Mouse (Mus musculus): ENCODE results near the gene Gmpr.

Gmpr gene

DNA sequence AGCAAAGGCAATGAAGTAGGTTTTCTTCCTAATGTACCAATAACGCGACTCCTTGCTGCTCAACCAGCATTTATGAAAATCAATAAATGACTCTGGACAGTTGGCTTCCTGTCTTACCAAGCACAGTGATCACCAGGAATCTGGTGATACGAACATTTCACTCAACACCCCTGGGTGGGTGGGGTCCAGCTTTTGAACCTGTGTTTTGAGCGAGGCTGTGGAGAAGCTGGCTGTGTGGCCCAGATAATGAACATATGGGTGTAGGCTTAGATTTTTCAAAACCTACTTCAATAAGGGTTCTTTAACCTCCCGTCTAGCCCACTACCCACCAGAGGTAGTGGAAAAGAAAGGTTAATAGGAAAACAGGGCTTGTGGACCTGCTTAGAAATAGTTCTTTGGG is 4.5 kb upstream of the Gmpr start:
- in situ Hi-C loops (cut with MseI, MboI): no loop called here

DNA sequence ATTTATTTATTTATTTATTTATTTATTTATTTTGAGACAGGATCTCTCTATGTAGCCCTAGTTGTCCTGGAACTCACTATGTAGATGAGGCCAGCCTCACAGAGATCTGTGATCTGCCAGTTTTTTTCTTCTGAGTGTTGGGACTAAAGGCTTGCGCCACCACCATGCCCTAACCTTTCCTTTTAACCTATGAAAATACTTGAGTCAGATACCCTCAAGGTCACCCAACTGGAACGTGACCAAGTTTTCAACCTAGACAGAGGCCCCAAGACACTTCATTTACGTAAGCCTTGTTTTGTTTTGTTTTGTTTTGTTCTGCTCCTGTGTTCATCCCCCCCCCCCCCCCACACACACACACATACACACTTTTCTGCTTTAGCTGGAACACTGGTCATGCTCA is 1.7 kb upstream of the Gmpr start:
- in situ Hi-C loops (cut with MseI, MboI): no loop called here

DNA sequence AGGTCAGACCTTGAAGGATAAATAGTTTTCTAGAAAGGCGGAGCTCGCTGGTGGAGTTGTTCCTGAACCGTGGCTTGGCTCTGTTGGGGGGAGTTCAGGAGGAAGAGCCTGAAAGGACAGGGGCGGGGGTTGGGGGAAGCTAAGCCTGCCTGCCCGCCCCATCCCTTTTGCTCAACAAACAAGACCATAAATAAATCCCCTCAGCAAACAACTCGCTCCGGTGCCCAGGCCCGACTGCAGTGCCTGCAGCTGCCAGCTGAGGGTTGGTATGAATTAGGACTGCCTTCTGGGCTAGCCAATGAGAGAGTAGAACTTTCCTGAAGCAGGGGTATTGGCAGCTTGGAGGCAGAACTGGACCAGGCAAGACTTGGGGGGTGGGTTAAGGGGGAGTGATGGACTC is 1.3 kb downstream of the Gmpr start:
- in situ Hi-C loops (cut with MseI, MboI): no loop called here

DNA sequence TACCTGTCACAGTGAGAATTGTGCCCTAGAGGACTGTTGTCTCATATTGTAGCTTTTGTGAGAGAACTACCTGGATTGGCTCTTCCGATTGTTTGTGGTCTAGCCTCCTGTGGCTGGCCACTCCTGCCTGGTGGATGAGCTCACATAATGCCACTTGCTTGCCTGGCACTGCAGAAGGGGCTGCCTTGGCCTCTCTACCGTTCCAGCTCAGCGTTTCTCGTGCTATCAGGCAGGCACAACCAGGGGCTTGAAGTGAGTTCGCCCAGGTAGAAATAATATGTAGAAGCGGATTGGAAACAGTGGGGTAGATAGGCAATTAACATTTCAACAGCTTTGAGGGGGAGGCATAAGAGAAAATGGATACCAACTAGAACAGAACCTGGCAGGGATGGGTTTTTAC is 2.1 kb downstream of the Gmpr start:
- in situ Hi-C loops (cut with MseI, MboI): no loop called here

DNA sequence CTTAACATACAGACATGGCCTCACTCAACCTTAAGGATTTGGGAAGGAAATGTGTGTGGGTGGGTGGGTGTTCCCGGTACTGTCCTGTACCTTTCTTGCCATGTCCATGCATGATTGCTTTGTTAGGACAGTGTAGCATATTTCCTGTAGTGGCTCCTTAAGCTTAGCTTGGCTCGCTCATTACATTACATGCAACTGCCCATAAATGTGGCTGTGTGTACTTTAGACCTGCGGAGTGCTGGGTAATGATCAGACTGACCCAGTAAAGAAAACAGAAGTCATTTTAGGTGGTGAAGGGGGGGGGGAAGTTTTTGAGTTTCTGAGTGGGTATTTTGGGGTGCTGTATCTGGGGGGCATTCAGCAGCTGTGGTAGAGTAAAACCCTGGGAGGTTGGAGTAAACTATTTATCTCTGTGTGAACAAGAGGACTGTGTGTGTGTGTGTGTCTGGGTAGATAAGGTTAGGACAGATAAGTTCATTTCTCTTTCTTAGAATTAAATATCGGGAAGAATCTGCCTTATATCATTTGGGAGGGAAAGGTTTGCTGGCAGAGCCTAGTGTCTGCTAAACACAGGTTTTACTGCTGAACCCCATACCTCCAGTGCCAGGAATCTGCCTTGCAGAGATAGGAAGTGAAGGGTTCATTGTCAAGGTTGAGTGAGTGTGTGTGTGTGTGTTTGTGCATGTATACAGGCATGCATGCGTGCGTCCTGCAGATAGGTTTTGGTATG is 4.6 kb downstream of the Gmpr start:
- in situ Hi-C loops (cut with MseI, MboI): no loop called here

GRCm38 (mm10) chr13:45512531-45512930 is 5.3 kb downstream of the Gmpr start:
- in situ Hi-C loops (cut with MseI, MboI): no loop called here

DNA sequence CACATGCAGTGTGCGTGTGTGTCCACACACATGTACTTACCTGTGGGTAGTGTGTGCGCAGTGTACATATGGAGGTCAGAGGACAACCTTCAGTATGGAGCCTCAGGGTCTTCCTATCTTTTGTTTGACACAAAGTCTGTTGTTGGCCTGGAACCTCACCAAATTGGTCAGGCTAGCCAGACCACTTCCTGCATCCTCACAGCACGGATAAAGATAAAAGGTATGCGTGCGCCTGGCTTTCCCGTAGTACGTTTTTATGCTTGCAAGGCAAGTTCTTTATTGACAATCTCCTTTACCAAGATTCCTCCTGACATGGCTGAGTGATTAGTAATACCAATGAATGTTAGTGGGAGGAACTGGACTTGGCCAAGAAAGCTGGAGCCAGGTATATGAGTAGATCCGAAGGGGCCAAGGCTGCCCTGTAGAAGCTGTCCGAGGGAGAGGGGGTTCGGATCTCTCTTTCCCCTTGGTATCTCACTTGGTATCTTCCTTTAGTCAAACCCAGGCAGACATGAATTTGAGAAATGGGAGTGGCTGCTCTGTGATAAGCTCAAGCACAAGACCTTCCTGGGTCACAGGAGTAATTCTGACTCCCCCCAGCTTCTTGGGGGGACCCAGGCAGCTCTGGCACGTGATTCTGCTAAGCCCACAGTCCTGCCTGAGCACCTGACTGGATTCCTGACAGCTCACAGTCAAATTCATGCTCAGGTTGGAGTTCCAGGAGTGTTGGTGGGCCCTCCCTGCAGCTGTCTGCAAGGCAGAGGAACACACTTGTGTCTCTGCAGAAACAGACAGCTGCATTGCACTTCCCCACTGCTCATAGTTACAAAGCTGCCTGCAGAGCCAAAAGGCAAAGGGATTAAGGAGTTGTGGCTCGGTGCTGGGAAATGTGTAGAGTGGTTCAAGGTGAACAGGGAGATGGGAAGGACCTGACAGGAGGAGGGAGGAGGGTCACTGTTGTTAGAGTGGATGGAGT is 6.1 kb downstream of the Gmpr start:
- in situ Hi-C loops (cut with MseI, MboI): no loop called here

DNA sequence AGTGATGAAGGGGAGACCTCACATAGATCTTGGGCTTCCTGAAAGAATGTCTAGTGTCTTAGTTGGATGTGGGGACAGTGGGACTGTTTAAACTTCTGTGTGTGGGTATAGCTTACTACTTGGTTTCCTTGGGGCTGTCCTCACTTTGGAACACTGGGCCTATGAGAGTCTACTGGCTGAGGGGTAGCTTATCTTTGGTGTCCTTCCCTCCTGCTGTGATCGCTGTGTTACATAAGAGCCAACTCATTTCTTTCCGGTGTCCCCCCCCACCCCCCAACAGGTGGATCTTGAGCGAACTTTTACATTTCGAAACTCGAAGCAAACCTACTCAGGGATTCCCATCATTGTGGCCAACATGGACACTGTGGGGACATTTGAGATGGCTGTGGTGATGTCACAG is 6.9 kb downstream of the Gmpr start:
- in situ Hi-C loops (cut with MseI, MboI): no loop called here

DNA sequence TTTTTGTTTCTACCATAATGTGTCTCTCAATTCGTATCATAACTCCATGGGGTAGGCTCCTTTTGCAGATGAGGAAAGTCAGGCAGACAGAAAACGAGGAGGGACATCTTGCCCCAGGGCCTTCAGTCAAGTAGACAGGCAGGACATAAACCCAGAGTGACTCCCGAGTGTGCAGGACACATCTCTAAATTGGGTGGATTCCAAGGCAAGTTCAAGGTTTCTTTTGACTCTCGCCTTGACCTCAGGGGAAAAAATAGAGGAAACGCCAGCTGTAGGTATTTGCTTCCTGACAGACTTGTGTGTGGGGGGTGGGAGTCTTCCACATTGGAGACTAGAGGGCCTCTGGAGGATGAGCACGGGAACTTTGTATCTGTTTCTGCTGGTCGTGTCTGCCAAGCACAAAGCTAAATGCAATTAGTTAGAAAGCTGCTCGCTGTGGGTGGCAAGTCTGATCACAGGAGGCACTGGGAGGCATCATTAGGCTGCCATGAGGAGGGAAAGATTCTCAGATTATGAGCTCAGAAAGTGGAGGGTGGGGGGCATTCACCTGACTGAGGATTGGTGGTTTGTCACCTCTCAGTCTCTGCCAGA is 7.7 kb downstream of the Gmpr start:
- in situ Hi-C loops (cut with MseI, MboI): no loop called here

DNA sequence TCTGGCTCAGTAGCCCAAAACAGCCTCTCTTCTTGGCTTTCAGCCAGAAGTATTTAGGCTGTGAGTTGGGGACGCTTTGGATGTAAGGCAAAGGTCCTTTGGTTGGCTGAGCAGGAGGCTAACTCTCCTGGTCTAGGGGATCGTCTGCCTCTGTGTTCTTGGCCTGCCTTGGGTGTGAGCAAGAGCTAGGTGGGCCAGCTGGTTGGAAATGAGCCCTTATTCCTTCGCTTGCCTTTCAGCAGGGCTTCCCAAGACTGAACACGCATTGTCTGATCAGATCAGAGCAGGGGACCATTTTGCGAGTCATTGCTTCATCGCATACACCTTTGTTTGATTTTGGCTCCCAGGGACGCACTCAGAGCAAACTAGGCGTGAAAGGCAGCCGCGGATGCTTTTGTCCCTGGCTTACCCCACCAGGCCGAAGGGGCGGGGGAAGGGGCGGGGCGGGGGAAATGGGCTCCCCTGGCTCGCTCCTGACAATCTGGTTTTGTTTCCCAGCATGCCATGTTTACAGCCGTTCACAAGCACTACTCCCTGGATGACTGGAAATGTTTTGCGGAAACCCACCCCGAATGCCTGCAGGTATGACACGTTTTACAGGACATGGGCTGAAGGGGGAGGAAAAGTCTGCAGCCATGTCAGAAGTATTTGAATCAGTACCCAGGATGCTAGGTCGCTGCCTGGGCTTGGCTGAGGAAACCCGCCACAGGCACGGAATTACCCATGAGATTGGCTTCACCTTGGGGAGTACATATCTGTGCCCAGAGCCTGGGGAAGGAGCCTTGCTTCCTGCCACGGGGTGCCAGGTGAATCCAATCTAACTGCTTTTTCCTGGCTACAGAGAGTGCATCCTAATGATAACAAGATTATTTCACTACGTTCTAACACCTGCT is 9.5 kb downstream of the Gmpr start:
- in situ Hi-C loops (cut with MseI, MboI): no loop called here

GRCm38 (mm10) chr13:45524305-45524704 is 17.1 kb downstream of the Gmpr start:
- in situ Hi-C loops (cut with MseI, MboI): no loop called here

DNA sequence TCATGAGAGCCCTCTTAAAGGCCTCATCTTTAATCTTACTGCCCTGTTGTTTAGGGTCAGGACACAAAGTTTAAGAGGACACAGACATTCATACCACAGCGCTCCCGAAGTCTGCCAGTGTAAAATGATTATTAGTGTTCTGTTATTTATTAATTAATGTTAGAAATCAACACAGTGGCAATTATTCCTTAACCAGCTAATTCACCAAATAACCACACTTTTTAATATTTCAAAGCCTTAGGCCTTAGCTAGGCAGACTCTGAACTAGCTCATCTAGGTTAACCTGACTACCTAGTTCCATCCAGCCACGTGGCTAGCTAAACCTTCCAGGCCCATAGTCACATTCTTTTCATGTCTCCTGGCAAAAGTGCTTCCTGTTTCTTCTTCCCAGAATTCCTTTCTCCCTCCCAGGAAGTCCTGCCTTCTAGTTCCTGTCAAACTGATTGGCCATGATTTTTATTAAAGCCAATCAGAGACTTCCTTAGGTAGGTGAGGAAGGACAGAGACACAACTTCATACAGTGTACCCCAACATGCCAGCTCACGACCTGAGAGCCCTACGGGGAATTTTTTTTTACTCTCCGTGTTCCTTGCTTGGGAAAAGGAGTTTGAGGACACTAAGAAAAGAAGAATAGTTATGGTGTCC is 17.7 kb downstream of the Gmpr start:
- in situ Hi-C loops (cut with MseI, MboI): no loop called here

DNA sequence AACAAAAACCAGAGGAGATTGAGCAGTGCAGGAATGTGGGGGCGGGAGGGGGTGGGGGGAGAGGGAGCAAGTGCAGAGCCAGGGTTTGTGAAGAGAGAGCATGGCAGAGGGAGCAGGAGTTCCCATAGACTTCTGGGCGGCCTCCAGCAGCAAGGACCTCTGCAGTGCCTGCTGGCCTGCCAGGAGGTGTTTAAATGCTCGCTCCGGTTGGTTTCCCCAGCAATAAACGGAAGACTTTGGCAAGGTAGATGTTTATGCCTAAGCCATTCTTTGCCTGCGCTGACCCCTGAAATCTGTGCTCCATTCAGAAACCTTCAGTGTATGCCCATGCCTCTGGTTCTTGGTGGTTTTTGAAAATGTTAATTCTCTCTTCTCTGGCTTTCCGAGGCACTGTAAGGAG is 19.0 kb downstream of the Gmpr start:
- in situ Hi-C loops (cut with MseI, MboI): no loop called here

DNA sequence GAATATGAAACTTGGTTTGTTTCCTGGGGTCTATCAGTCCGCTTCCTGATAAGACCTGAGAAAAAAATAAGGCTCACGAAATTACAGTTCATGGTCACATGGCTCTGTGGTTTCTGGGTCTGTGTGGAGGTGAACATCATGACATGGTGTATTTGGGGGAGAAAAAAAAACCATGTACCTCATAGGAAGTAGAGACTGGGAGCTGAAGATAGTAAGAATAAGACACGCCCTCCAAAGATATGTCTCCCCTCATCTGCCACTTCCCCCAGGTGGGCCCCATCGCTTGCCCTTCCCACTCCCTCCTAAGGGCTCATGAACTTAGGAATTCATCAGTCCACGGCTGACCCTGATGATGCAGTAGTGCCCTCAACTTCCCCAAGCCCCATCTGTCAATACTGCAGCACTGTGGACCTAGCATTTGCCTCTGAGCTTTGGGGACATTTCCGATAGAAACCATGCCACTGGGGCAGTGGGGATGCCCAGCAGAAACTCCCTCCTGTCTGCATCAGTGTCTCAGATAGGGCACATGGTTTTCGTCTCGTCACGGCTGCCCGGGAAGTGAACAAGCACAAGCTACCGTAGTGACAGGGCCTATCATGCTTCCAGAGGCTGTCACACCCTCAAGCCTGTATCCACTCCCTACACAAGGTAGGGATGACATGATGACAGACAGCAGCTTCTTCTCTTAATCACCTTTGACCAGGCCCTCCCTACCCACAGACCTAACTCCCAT is 20.2 kb downstream of the Gmpr start:
- in situ Hi-C loops (cut with MseI, MboI): no loop called here

DNA sequence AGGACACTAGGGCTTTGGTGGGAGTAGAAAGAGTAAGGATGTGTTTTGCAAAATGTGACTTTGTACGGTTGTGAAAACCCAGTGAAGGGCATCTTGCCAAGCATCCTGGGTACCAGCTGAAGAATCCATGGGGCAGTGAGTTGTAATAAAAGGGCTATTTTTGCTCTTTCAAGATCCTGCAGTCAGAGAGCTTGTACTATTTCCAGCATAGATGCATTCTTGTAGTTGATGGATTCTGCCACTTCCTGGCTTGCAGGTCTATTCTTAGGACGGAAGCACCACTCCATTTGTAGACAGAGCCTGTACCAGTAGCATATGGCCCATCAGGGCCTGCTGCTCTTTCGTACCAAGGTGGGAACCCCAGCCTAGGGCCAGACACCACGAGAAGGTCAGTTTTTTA is 21.5 kb downstream of the Gmpr start:
- in situ Hi-C loops (cut with MseI, MboI): no loop called here

GRCm38 (mm10) chr13:45530754-45531153 is 23.5 kb downstream of the Gmpr start:
- in situ Hi-C loops (cut with MseI, MboI): no loop called here

- in situ Hi-C loops (cut with MseI, MboI): loop anchor here in 1 of 2 experiments (5.0 kb wide), 1 partner anchor 36 kb away; no protein-coding TSS in a partner anchor
These were observed 28.6 kb downstream of the Gmpr start for GRCm38 (mm10) chr13:45535731-45536453.

DNA sequence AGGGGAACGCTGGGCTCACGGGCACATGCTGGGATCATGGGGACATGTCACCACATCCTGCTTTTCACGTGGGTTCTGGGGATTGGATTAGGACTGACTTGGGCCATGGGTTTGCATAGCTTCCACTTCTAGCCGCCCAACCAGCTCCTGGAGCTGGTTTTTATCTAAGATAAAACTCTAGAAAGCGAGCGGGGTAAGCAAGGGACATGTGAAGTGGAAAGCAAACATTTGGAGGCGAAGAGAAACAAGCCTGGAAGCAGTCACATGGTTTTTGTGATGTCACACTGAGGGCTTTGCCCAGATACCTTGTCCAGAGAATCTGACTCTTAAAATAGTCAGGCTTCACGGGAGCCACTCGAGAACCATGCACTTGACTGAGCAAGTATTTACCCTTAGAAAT is 29.9 kb downstream of the Gmpr start:
- in situ Hi-C loops (cut with MseI, MboI): loop anchor here in 1 of 2 experiments (5.0 kb wide), 1 partner anchor 35 kb away; no protein-coding TSS in a partner anchor

- in situ Hi-C loops (cut with MseI, MboI): loop anchor here in 1 of 2 experiments (5.0 kb wide), 1 partner anchor 34 kb away; no protein-coding TSS in a partner anchor
These were observed 30.8 kb downstream of the Gmpr start for GRCm38 (mm10) chr13:45538091-45538490.
